Mouse (Mus musculus) liver, embryonic 14.5 days (tissue): Measurements from ENCODE around the gene Tuba4a. TPM values are rescaled to one million over a fixed set of nuclear protein-coding genes. Genes with fewer than 3 reads are reported as not detected.
A peak's percentile ranks its signal among the peaks of the same experiment; 100 is the strongest.

Experiments
- ATAC-seq: fragments of 200-750 bp; cut with Nextera tagmentation; 2 replicates; pipeline ENCODE4 v1.8.0; 2017; ENCODE audit warnings: moderate number of reproducible peaks, mild to moderate bottlenecking, moderate library complexity; ENCODE audit not compliant: insufficient read depth
- DNase-seq, 3 experiments: peaks; one replicate each; pipeline ENCODE4 v3.0.0-alpha.2; 2012 to 2013; ENCODE audit warnings: low read depth in 3 of 3, low spot score in 3 of 3
- H3K27ac ChIP-seq: fragments of 300-500 bp; sonication (generic); 2 replicates; pipeline ENCODE4 v1.5.1; 2014; ENCODE audit warnings: moderate library complexity, mild to moderate bottlenecking, control low read depth, inconsistent platforms
- H3K27me3 ChIP-seq: fragments of 300-500 bp; sonication (generic); 2 replicates; pipeline ENCODE4 v1.6.1; 2014; ENCODE audit warnings: mild to moderate bottlenecking, low read length, moderate library complexity; ENCODE audit not compliant: control insufficient read depth, insufficient read depth
- H3K36me3 ChIP-seq: fragments of 300-500 bp; sonication (generic); replicated peaks from 2 replicates; pipeline ENCODE4 v1.6.1; 2014; ENCODE audit warnings: low read depth; ENCODE audit not compliant: control insufficient read depth, insufficient read depth
- H3K4me1 ChIP-seq, 2 experiments: fragments of 200-500 bp in 1 of 2; fragments of 300-500 bp in 1 of 2; sonication (generic) in 1 of 2; replicated peaks; 2 replicates each; pipeline ENCODE4 v1.6.1; 2012 to 2014; ENCODE audit warnings: antibody characterized with exemption in 1 of 2, inconsistent platforms in 1 of 2, low read length in 1 of 2; ENCODE audit not compliant: control insufficient read depth in 2 of 2, insufficient read depth in 2 of 2
- H3K4me2 ChIP-seq: fragments of 300-500 bp; sonication (generic); 2 replicates; pipeline ENCODE4 v1.6.1; 2014; ENCODE audit warnings: low read depth, mild to moderate bottlenecking, control low read depth, moderate library complexity
- H3K4me3 ChIP-seq, 2 experiments: fragments of 200-500 bp in 1 of 2; fragments of 300-500 bp in 1 of 2; sonication (generic) in 1 of 2; 2 replicates each; pipeline ENCODE4 v1.5.1; 2012 to 2014; ENCODE audit warnings: low read depth in 2 of 2, low read length in 2 of 2, mild to moderate bottlenecking in 2 of 2, control low read depth in 1 of 2, inconsistent platforms in 1 of 2, moderate library complexity in 1 of 2; ENCODE audit not compliant: insufficient read depth in 1 of 2
- H3K9ac ChIP-seq: fragments of 300-500 bp; sonication (generic); replicated peaks from 2 replicates; pipeline ENCODE4 v1.6.1; 2014; ENCODE audit warnings: mild to moderate bottlenecking, control low read depth, moderate library complexity
- H3K9me3 ChIP-seq: fragments of 300-500 bp; sonication (generic); 2 replicates; pipeline ENCODE4 v1.6.1; 2016; ENCODE audit warnings: low read length, mixed read lengths; ENCODE audit not compliant: control insufficient read depth
- CTCF ChIP-seq: IDR thresholded peaks from 2 replicates; pipeline ENCODE4 v1.5.1; 2016; ENCODE audit warnings: antibody characterized with exemption, low read depth, control low read depth
- EP300 ChIP-seq: IDR thresholded peaks from 2 replicates; pipeline ENCODE4 v1.6.1; 2016; ENCODE audit warnings: antibody characterized with exemption, low read depth
- WGBS: fragments of 180-500 bp; shearing (Covaris S2); extraction: QIAGEN DNeasy Blood & Tissue Kit; methylation state at CpG from one replicate; pipeline ENCODE4 v1.1.7; 2014; ENCODE audit not compliant: insufficient replicate concordance; 5-methylcytosine and 5-hydroxymethylcytosine counted together
- polyA plus RNA-seq, 2 experiments: library from polyadenylated mRNA; depleted of rRNA in 1 of 2; stranded (reverse) in 1 of 2; unstranded in 1 of 2; fragments of >200 nt; fragmentation: Nextera tagmentation in 1 of 2; extraction: Ambion mirVana in 1 of 2; gene quantifications; 2 replicates each; pipeline versions ENCODE4 v1.2.1 to v1.2.3; 2012 to 2014

Tuba4a gene
- polyA plus RNA-seq, 2 experiments, result 168 to 346 TPM

- no peak for DNase-seq
- H3K4me3 ChIP-seq, result peak overlapping the region; percentile 85 to 89
- ATAC-seq, result no peak
- peaks cover 21 to 22% of the 10 kb centered on the region in 2 experiments for H3K4me1 ChIP-seq
- H3K27ac ChIP-seq, result peak overlapping the region; percentile 54
- H3K9ac ChIP-seq, result peak overlapping the region; percentile 91
- TF ChIP-seq EP300 (no peak), CTCF (no peak)
- no peaks in the 10 kb centered on the region for H3K27me3 ChIP-seq
- peaks cover 37% of the 10 kb centered on the region for H3K36me3 ChIP-seq
- 24% methylated on average over 2 of the region's 2 CpGs for WGBS
- H3K4me2 ChIP-seq, result peak overlapping the region; percentile 82
- H3K9me3 ChIP-seq, result no peaks in the 10 kb centered on the region
Observed at GRCm38 (mm10) chr1:75190577-75190976, 29.1 kb downstream of the Tuba4a start.

GRCm38 (mm10) chr1:75187914-75188483 lies 31.7 kb downstream of the Tuba4a start:
- WGBS, result 21% methylated on average over 2 of the region's 2 CpGs
- Histone ChIP-seq H3K27ac (no peak overlapping the region), H3K4me1 (peaks cover 15% of the 10 kb centered on the region in 2 experiments), H3K36me3 (peaks cover 57% of the 10 kb centered on the region), H3K4me3 (no peak overlapping the region), H3K9me3 (no peaks in the 10 kb centered on the region), H3K9ac (no peak overlapping the region), H3K27me3 (no peaks in the 10 kb centered on the region), H3K4me2 (no peak overlapping the region)
- TF ChIP-seq EP300, result no peak
- TF ChIP-seq CTCF, result no peak
- DNase-seq (no peak), ATAC-seq (no peak)

GRCm38 (mm10) chr1:75187126-75187525 lies 32.5 kb downstream of the Tuba4a start:
- H3K27ac ChIP-seq, result no peak overlapping the region
- peaks cover 13 to 15% of the 10 kb centered on the region in 2 experiments for H3K4me1 ChIP-seq
- H3K9me3 ChIP-seq, result no peaks in the 10 kb centered on the region
- DNase-seq (no peak), ATAC-seq (no peak)
- H3K27me3 ChIP-seq, result no peaks in the 10 kb centered on the region
- no peak overlapping the region for H3K9ac ChIP-seq
- H3K4me3 ChIP-seq, result no peak overlapping the region
- no peak for TF ChIP-seq EP300
- H3K36me3 ChIP-seq, result peaks cover 66% of the 10 kb centered on the region
- no peak overlapping the region for H3K4me2 ChIP-seq

- Histone ChIP-seq H3K27ac (no peak overlapping the region), H3K4me1 (peaks cover 11 to 12% of the 10 kb centered on the region in 2 experiments), H3K9ac (no peak overlapping the region), H3K4me2 (no peak overlapping the region), H3K27me3 (no peaks in the 10 kb centered on the region), H3K4me3 (no peak overlapping the region), H3K9me3 (no peaks in the 10 kb centered on the region), H3K36me3 (peaks cover 74% of the 10 kb centered on the region)
- ATAC-seq (no peak), DNase-seq (no peak)
- 79% methylated on average over 11 of the region's 11 CpGs for WGBS
- no peak for TF ChIP-seq EP300
- TF ChIP-seq CTCF, result no peak
Observed at GRCm38 (mm10) chr1:75185495-75185894, 34.2 kb downstream of the Tuba4a start.

- TF ChIP-seq EP300 (no peak), CTCF (peak; percentile 52)
- H3K9me3 ChIP-seq, result no peaks in the 10 kb centered on the region
- H3K9ac ChIP-seq, result no peak overlapping the region
- WGBS, result 68% methylated on average over 4 of the region's 4 CpGs
- no peak for DNase-seq
- peaks cover 16 to 18% of the 10 kb centered on the region in 2 experiments for H3K4me1 ChIP-seq
- no peak for ATAC-seq
- peaks cover 70% of the 10 kb centered on the region for H3K36me3 ChIP-seq
- no peaks in the 10 kb centered on the region for H3K27me3 ChIP-seq
- H3K4me3 ChIP-seq, result no peak overlapping the region
- H3K4me2 ChIP-seq, result no peak overlapping the region
- no peak overlapping the region for H3K27ac ChIP-seq
Observed at GRCm38 (mm10) chr1:75182160-75182559, 37.5 kb downstream of the Tuba4a start.
